Mouse (Mus musculus): ENCODE data around the gene Tmed3. TPM values are rescaled to one million over a fixed set of nuclear protein-coding genes. Genes with fewer than 3 reads are reported as not detected.

Tmed3 gene
- polyA plus RNA-seq, 1 experiment from 2014 or later, result 43.8 TPM

DNA sequence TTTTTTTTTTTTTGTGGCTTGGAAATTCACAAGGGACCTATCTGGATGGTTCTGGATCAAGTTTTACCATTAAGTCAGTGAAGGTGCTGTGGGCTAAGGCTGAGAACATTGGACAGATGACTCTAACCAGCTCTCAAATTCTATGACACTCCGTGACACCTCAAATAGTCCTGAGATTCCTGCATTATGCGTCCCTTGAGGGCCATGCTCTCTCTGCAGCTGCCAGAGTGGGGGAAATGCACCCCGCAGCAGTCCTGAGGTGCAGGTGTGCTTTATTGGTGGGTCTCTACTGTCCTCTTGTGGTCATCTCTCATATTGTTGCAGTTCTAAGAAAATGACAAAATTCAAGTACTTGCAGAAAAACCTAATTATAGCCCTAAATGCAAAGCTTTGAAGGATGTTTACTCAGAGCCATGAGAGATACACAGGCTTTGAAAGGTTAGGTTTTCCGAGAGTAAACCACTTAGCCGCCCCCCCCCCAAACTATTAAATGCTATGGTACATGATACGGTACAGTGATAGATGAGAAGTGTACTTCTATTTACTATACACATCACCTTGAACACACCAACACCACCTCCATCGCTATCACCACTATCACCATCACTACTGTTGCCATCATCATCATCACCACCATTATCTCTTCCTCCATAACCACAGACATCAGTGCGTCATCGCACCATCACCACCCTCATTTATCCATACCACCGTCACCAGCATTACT lies 17.2 kb downstream of the Tmed3 start:
- Histone ChIP-seq H3K4me3 (no peak overlapping the region), H3K27ac (no peak overlapping the region), H3K4me1 (replicated peaks) (no peaks in the 10 kb centered on the region), H3K9me3 (no peaks in the 10 kb centered on the region), H3K9ac (no peak overlapping the region), H3K27me3 (no peaks in the 10 kb centered on the region), H3K4me2 (no peak overlapping the region), H3K36me3 (no peaks in the 10 kb centered on the region)
- ATAC-seq (ENCODE audit: low FRiP score), result peak; percentile 48; the same call in 1 of the 2 replicates
- 60% methylated on average over 10 of the region's 10 CpGs for WGBS

- H3K4me2 ChIP-seq, result no peak overlapping the region
- no peak overlapping the region for H3K27ac ChIP-seq
- ATAC-seq (ENCODE audit: low FRiP score), result no peak
- H3K9ac ChIP-seq, result no peak overlapping the region
- no peaks in the 10 kb centered on the region for H3K36me3 ChIP-seq
- H3K27me3 ChIP-seq, result no peaks in the 10 kb centered on the region
- 73% methylated on average over 2 of the region's 2 CpGs for WGBS
- no peak overlapping the region for H3K4me3 ChIP-seq
- no peaks in the 10 kb centered on the region for H3K4me1 ChIP-seq (replicated peaks)
- no peaks in the 10 kb centered on the region for H3K9me3 ChIP-seq
Observed at GRCm38 (mm10) chr9:89686262-89686661, 18.6 kb downstream of the Tmed3 start.

GRCm38 (mm10) chr9:89678974-89679373 lies 25.9 kb downstream of the Tmed3 start:
- Histone ChIP-seq H3K4me2 (no peak overlapping the region), H3K27me3 (no peaks in the 10 kb centered on the region), H3K4me3 (no peak overlapping the region), H3K27ac (no peak overlapping the region), H3K9me3 (no peaks in the 10 kb centered on the region), H3K9ac (no peak overlapping the region), H3K4me1 (replicated peaks) (0 out of 2 replicates have a peak, but pooled peaks cover 2% of the 10 kb centered on the region), H3K36me3 (no peaks in the 10 kb centered on the region)
- peak; percentile 74 for ATAC-seq (ENCODE audit: low FRiP score)
- WGBS, result 71% methylated on average over 1 of the region's 1 CpGs

- no peak overlapping the region for H3K27ac ChIP-seq
- no peaks in the 10 kb centered on the region for H3K27me3 ChIP-seq
- H3K4me3 ChIP-seq, result no peak overlapping the region
- peak; percentile 87 for ATAC-seq (ENCODE audit: low FRiP score)
- no peaks in the 10 kb centered on the region for H3K9me3 ChIP-seq
- H3K4me2 ChIP-seq, result no peak overlapping the region
- 0 out of 2 replicates have a peak, but pooled peaks cover 2% of the 10 kb centered on the region for H3K4me1 ChIP-seq (replicated peaks)
- H3K9ac ChIP-seq, result no peak overlapping the region
- H3K36me3 ChIP-seq, result no peaks in the 10 kb centered on the region
- WGBS, result 49% methylated on average over 3 of the region's 3 CpGs
Observed at GRCm38 (mm10) chr9:89674014-89674618, 30.8 kb downstream of the Tmed3 start.

GRCm38 (mm10) chr9:89673402-89673801 lies 31.5 kb downstream of the Tmed3 start:
- ATAC-seq (ENCODE audit: low FRiP score), result no peak
- no peak overlapping the region for H3K9ac ChIP-seq
- no peak overlapping the region for H3K4me2 ChIP-seq
- H3K4me1 ChIP-seq (replicated peaks), result 0 out of 2 replicates have a peak, but pooled peaks cover 2% of the 10 kb centered on the region
- H3K9me3 ChIP-seq, result no peaks in the 10 kb centered on the region
- H3K27ac ChIP-seq, result no peak overlapping the region
- no peak overlapping the region for H3K4me3 ChIP-seq
- 100% methylated on average over 1 of the region's 1 CpGs for WGBS
- no peaks in the 10 kb centered on the region for H3K36me3 ChIP-seq
- no peaks in the 10 kb centered on the region for H3K27me3 ChIP-seq

GRCm38 (mm10) chr9:89669878-89670277 lies 35.0 kb downstream of the Tmed3 start:
- 0 out of 2 replicates have a peak, but pooled peaks cover 2% of the 10 kb centered on the region for H3K4me1 ChIP-seq (replicated peaks)
- no peaks in the 10 kb centered on the region for H3K27me3 ChIP-seq
- no peak overlapping the region for H3K4me3 ChIP-seq
- no peak overlapping the region for H3K9ac ChIP-seq
- no peaks in the 10 kb centered on the region for H3K36me3 ChIP-seq
- no peak overlapping the region for H3K27ac ChIP-seq
- H3K4me2 ChIP-seq, result no peak overlapping the region
- 82% methylated on average over 4 of the region's 4 CpGs for WGBS
- no peaks in the 10 kb centered on the region for H3K9me3 ChIP-seq
- no peak for ATAC-seq (ENCODE audit: low FRiP score)

- H3K4me3 ChIP-seq, result no peak overlapping the region
- no peak overlapping the region for H3K9ac ChIP-seq
- no peaks in the 10 kb centered on the region for H3K4me1 ChIP-seq (replicated peaks)
- no peak overlapping the region for H3K4me2 ChIP-seq
- H3K27me3 ChIP-seq, result no peaks in the 10 kb centered on the region
- H3K9me3 ChIP-seq, result no peaks in the 10 kb centered on the region
- H3K36me3 ChIP-seq, result no peaks in the 10 kb centered on the region
- no peak for ATAC-seq (ENCODE audit: low FRiP score)
- no peak overlapping the region for H3K27ac ChIP-seq
- 88% methylated on average over 4 of the region's 4 CpGs for WGBS
Observed at GRCm38 (mm10) chr9:89667306-89667942, 37.4 kb downstream of the Tmed3 start.

- H3K36me3 ChIP-seq, result no peaks in the 10 kb centered on the region
- H3K27me3 ChIP-seq, result no peaks in the 10 kb centered on the region
- H3K4me3 ChIP-seq, result no peak overlapping the region
- 78% methylated on average over 6 of the region's 6 CpGs for WGBS
- no peak overlapping the region for H3K9ac ChIP-seq
- no peak for ATAC-seq (ENCODE audit: low FRiP score)
- no peaks in the 10 kb centered on the region for H3K4me1 ChIP-seq (replicated peaks)
- no peak overlapping the region for H3K27ac ChIP-seq
- no peaks in the 10 kb centered on the region for H3K9me3 ChIP-seq
- no peak overlapping the region for H3K4me2 ChIP-seq
Observed at GRCm38 (mm10) chr9:89650913-89651312, 54.0 kb downstream of the Tmed3 start.

Other genes with a start within 250 kb of the Tmed3 start
- gene Minar1, start 81.9 kb downstream of the Tmed3 start, polyA plus RNA-seq (2015; fragmentation: Nextera tagmentation; extraction: Ambion mirVana), result 2.4 and 2.8 TPM in 2 replicates
- 0.12 and 0.14 TPM in 2 replicates for gene Ankrd34c, start 33.4 kb upstream of the Tmed3 start, polyA plus RNA-seq (2015; fragmentation: Nextera tagmentation; extraction: Ambion mirVana)
- gene Rasgrf1, start 204.8 kb upstream of the Tmed3 start, polyA plus RNA-seq (2015; fragmentation: Nextera tagmentation; extraction: Ambion mirVana), result 1.8 and 2.1 TPM in 2 replicates

Data from hindbrain, embryonic 13.5 days (tissue).